Mouse (Mus musculus) layer of hippocampus, adult 11-12 months (tissue): ENCODE data around the gene Tmx4.
"Not testable (repeated sequence)": the region's sequence is repeated elsewhere in the genome, so short reads cannot be mapped to it uniquely, and the experiment has no call there.

Source experiments
- DNase-seq: peaks from one replicate; pipeline ENCODE4 v3.0.0; 2022; ENCODE audit warnings: low spot score

The Tmx4 gene

DNA sequence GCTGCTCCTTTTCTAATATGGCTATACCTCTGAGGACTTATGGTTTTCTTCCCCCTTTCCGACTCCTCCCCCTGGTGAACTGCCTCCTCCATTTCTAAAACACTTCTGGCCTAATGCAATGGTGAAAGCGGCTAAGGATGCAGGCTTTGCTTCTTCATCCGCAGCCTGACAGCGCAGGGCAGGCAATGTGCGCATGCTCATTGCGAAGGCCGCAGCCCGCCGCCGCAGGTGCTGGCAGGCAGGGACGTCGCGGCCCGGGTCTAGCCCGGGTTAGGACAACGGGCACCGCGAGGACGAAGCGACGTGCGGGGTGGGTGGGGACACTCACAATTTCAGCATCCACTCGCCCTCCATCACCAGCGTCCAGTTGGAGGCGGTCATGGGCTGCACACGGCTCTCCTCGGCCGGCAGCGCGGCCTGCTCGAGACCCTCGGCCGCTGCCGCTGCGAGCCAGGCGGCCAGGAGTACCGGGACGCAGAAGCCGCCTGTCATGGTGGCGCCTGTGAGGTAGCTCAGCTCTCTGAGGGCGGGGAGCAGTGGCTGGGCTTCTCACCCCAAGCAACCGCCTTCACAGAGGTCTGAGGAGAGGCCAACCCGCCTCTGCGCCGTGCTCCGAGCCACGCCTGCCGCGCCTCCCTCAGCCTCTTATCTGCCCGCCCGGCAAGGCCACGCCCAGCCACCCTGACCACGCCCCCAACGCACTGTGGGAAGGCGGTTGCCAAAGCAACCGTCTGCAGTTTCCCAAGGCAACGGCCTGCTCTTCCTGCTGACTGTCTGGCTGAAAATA is at the start of gene Tmx4:
TSS of gene Tmx4 (minus strand) at position 632 of the 787 bp plus-strand sequence.
- peak; percentile 99 for DNase-seq

DNA sequence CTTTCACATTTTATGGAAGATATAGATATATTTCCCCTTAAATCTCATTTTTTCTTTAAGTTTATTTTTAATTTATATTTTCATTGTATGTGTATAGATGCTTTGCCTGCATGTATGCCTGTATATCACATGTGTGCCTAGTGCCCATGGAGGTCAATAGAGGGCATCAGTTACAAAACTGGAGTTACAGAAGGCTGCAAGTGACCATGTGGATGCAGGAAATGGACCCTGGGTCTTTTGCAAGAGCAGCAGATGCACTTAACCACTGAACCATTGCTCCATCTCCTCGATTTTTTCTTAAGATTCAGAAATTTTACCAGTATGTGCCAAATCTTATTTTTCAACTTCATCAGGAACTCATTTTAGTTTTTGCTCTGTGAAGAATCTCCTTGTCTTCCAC is 48.2 kb upstream of the Tmx4 start:
- DNase-seq = no peak

DNA sequence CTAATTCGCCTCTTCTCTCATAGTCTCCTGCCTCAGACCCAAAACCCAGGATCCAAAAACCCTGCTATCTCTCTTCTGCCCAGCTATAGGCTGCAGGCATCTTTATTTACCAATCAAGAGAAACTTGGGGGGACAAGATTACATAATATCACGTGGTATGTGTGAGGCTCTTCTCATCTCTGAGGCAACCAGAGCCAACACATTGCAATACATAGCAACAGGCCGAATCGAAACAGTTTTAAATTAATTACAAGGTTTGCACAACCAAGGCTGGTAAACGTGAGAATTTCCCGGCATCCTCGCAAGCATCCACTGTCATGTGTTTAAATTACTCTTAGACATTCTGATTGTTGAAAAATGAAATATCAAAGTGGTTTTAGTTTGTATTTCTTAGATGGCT is 47.1 kb upstream of the Tmx4 start:
- no peak for DNase-seq

DNA sequence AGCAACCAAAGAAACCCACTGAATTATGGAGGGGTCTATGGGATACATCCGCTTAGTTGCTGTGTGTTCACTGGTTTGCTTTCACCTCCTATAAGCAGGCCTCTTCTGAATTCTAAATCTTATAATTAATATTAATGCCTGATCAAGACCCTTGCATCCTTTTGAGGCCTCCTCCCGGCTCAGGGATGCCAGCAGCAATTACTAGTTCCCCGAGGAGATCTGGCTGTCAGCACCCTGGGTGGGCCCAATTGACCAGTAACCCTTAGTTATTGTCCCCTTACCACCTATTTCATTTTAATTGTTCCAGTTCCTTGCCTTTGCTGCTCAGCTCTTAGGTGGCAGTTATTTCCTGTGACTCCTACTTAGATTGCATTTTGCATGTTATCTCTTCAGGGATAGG is 38.4 kb upstream of the Tmx4 start:
- no peak for DNase-seq

DNA sequence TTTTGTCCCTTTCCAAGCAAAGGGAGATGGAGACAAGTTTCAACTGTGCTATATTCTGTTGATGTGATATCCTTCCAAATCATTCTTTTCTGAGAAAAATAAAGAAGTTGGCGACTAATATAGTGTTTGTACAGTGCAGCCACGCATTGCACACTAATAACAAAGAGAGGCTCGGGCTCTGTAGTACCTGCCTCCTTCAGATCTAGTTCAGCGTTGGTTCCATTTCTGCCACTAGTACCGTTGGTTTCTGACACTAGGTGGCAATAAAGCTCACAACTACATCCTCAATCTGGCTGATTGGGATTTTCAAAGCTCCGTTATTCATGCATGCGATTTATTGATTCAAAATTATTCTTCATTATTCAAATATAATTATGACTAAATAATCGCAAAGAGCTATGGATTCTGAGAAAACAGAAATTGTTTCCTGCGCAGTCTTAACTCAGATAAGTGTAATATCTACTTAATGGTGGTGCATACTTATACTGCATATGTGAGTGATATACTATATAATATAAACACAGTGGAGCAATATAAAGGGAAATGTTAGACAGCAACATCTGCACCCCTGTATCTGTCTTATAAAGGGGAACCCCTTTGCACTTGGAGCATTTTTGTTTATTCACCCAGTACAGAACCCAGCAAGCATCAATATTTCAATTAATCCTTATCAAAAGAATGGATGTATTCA is 37.5 kb upstream of the Tmx4 start:
- DNase-seq = peak; percentile 59

DNA sequence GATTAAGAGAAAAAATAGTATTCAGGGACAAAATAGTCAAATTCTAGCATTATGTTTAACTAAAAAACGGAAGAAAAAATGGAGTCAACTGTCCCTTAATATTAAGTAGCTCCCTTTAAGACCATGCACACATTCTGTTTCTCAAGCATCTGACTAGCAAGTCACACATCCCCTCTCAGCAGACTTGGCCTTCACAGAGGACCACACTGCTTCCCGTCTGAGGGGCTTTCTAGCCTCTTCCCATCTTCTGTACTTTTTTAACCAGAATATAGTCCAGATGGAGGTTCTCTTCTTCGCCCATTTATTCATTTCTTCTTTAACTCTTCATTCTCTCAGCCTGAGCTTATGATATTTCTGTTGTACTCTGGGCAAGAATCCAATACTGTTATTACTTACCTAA is 35.6 kb upstream of the Tmx4 start:
- no peak for DNase-seq

DNA sequence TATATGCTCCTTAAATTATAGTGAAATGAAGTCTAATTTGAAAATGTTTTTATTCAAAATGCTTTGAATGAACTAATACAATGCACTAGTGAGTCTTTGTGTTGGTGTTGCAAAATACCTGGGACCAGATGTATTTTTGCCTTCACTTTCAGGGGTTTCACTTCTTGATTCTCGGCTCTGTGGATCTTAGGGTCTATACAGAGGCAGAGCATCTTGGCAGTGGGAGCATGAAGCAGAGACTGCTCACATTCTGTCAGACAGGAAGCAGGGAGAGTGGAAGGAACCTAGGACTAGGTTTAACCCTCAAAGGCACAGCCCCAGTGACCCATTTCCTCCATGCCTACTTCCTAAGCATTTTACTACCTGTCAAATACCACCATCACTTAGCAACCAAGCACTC is 31.5 kb upstream of the Tmx4 start:
- DNase-seq = no peak

DNA sequence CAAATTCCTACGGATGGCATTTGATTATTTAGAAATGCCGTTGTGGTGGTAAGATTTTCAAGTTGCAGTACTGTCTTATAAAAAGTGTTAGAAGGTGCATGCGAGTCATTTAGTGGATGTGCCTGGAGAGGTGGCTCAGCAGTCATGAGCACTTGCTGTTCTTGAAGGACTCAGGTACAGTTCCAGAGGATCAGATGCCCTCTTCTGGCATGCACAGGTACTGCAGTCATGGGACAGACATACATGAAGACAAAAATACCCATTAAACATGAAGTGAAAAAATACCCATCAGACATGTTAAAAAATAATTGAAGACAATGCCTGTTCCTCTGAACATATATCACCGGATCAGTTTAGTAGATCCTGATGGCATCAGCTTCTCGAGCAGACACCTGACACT is 29.7 kb upstream of the Tmx4 start:
- DNase-seq = peak; percentile 50

DNA sequence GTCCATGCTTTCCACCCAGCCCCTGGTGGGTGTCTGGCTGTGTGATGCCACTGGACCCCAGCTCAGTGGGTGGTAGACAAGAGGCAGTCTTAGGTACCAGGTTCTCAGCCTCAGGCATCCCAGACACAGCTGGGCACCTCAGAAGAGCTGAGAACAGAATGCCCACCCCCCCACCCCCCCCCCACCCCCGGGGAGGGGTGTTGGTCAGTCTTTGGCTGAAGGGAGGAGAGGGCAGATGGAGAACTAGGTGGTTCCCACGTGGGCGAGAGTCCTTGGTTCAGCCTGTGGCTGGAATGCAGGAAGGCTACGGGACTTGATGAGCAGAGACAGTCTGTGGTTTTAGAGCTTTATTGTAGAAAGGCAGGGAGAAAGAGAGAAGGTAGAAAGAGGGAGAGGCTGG is 12.5 kb upstream of the Tmx4 start:
- DNase-seq = no peak

DNA sequence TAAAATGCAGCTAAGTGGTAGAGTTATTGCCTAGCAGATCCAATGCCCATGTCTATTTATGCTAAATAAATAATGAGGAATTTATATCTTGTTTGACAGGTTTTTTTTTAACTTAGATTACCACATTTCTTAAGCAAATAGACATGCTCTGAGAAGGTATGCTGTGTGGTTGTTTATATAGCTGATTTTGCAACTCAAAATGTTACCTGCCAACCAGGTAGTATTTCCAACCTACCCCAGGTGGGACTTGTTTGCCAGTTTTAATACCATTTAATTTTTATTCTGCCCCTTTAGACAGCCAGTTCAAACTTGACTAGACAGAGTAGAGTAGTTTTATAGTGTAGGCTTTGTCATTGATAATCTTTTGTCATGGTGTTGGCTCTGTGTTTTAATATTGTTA is 10.7 kb upstream of the Tmx4 start:
- DNase-seq = no peak

DNA sequence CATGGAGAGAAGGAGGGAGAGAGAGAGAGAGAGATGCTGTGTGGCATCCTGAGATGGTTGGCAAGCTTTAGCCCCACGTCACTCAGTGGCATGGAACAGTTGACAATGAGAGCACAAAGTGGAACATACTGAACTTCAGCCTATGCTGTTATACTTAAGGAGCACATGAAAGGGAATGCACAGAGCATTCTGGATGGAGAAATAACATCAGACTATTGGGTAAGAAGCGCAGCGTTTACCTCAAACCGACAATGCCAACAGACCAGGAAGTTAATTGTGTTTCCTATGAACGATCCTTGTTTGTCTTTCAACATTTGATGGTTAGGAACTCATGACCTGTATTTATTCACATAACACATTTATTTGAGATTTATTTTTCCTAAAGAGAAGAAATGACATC is 8.8 kb upstream of the Tmx4 start:
- DNase-seq = no peak

DNA sequence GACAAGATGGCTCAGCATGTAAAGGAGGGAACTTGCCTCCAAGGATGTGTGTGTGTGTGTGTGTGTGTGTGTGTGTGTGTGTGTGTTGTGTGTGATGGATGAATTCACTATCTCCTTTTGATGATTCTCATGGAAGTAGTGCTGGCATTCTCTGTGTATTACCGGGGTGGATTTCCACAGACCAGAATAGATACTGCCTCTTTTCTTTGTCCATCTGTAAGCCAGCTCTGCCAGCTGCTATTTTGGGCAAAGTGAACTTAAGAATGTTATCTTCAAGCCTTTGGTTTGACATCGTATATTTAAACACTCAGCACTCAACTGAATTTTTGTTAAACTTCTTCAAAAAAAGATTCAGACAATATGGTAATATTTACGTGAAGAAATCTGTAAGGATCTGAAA is 5.1 kb upstream of the Tmx4 start:
- peak; percentile 9 for DNase-seq

DNA sequence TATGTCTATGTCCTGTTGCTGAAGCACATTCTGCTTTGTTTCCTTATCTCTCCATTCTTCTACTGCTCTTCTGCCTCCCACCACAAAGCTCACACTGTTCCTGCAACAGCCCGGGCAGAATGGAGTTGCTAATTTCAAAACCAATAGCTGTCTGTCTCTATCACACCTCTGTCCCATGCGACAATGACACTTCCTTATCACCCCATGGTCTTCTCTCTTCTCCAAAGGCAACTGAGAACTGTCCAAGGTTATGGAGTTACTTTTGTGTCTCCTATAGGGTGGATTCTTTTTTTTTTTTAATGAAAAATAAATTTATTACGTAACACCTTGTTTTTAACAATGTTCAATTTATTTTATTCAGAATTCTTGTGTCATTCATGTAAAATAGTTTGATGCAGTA is 1.8 kb upstream of the Tmx4 start:
- DNase-seq = no peak

DNA sequence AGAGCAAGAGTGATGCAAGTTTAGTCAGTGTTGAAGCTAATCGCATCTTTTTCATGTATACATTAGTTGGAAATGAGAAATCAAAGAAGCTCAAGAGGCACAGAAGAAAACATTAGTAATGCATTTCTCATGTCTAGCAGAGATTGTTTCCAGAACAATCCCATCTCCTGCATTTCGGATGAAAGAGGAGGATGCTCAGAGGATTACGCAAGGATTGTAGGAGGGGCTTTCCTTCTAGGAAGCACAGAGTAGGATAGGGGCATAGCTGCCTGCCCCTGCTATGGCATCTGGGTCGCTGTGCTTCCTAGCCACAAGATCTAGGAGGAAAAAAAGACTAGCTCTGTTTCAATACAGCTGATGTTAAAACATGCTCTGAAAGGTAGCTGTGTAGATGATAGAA is 1.2 kb upstream of the Tmx4 start:
- DNase-seq = no peak

DNA sequence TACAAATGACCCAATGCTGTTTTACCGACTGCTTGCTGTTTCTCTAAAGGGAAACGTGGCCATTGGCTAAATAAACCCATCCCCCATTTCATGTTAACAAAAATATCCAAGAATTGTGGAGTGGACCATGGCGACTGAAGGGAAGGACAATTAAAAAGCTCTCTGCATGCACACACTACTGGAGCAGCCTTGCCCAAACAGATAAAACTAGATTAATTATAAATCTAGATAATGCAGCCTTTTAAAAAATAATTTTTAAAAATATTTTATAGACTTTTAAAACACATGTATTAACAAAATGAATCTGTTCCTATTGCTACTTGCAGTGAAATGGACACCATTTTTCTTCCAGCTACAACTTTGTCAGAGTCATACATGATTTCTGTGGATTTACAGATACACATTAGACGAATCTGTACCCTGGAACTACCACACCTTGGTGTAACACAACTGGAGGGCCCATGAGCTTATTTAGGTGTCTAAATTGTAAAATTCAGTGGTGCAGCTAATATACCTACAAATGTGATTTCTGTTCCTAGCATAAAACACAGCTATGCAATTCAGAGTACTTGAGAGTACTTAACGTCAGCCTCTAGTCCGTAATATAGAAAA is 462 bp upstream of the Tmx4 start:
- DNase-seq = peak; percentile 12

DNA sequence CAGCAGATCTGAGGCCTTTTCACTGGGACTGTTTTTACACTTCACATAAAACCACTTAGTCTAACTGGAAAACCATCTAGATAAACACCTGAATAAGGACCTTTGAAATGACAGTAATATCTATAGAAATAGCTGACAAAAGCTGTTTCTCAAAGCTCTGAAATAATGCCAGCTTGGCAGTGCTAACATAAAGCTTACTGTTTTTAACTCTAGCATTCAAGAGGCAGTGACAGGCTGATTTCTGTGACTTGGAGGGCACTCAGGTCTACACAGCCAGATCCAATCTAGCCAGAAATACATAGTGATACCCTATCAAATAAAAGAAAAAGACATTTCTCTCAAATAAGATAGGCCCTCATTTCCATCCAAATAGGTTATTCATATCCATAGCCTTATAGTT is 1.6 kb downstream of the Tmx4 start:
- no peak for DNase-seq

DNA sequence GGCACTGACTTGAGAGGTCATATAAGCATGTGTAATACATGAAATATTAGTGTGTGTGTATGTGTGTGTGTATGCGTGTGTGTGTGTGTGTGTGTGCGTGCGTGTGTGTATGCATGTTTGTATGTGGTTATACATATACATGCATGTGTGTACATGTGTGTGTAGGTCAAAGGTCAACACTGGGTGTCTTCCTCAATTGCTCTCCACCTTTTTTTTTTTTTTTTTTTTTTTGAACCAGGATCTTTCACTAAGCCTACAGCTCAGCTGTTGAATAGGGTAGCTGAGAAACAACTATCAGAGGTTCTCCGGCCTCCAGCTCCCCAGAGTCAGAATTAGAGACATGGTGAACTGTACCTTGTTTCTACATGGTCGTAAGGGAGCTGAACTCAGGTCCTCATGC is 2.6 kb downstream of the Tmx4 start:
- DNase-seq = no peak

DNA sequence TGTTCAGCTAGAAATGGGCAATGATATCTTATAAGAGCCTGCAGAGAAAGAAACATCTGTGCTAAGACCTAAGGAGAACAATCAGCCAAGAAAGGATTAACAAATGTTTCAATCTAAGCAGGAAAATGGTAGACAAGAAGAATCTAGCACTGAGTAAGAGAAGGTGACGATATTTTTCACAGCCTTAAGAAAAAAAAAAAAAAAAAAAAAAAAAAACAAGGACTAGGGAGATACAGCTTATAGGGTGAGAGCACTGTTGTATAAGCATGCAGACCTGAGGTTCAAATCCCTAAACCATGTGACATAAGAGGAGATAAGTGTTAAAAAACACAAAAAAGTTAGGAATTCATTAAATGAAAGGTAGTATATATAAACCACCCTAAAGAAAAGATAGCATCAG is 3.5 kb downstream of the Tmx4 start:
- no peak for DNase-seq

DNA sequence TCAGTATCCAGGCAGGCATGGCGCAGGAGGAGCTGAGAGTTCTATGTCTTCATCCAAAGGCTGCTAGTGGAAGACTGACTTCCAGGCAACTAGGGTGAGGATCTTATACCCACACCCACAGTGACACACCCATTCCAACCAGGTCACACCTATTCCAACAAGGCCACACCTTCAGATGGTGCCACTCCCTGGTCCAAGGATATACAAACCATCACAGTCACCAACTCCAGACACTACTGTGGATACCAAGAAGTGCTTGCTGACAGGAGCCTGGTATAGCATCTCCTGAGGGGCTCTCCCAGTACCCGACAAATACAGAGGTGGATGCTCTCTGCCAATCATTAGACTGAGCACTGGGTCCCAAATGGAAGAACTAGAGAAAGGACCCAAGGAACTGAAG is 15.4 kb downstream of the Tmx4 start:
- DNase-seq = not testable (repeated sequence)

DNA sequence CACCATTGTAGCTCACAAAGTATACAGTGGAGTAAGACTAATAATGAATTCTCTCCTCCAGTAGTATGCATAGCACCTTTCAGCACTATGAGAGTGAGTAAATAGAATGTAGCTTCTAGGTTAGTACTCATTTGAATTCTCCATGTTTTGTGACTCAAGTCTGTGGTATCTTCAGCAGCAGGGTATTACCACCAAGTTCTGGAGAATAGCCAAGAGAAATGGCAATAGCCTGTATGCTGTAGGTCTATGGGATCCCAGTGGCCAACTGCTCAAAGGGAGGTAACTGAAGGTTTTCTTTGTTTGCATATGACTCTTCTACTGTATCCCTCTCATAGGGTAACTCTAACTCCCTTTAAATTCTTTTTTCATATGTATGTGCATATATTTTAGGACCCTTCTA is 39.0 kb downstream of the Tmx4 start:
- DNase-seq = no peak

DNA sequence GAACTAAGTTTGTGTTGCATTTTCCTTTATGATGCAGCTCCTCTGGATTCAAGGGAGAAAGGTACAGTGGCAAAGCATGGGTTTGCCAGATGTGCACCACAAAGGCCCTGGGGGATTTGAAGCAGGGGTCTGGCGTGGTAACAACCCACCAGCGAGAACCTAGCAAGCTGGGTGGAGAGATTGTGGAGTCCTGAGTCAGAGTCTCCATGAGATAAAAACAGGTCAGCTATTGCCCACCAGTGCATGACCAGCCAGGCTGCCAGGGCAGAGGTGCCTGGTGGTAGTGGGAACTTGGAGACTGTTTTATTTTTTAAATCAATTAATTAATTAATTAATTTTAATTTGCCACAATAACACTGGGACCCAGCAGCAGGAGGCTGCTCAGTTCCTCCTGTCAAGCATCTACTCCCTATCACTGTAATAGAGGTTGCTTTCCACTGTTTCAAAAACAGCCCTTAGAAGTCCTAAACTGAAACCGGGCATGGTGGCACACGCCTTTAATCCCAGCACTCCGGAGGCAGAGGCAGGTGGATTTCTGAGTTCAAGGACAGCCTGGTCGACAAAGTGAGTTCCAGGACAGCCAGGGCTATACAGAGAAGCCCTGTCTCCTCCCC is 52.8 kb downstream of the Tmx4 start:
- no peak for DNase-seq

DNA sequence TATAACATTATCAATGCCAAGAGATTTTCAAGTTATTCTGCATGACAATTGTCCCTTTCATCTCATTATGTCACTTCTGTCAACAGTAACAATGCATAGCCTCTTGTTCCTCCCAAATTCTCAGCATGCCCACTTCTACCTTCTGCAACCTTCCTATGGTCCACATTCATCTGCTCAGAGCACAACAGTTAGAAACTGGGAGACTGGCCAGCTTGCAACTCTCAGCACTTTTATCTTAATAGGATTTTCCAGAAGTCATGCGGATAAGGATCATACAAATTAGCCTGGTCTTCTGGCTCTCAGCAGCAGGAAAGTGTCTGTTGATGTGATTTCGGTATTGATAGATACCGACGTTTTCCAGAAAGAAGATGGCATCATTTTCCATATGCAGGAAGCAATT is 58.7 kb downstream of the Tmx4 start:
- DNase-seq = no peak

DNA sequence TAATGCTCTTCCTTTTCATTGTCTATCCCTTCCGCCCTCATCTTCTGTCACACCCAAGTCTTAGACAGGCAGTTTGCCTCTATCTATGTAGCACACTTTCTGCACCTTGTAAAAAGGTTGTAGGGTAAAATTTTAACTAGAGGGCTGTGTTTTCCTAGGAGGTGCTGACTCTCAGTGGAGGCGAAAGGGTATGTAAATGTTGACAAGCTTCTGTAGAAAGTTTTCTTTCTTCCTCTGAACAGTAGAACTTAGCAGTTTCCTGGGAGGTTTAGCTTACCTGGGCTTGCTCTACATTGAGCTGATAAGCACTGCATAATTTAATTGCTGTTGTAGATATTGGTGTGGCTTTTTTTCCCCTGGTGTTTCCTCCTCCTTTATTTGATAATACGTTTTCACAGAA is 84.5 kb downstream of the Tmx4 start:
- no peak for DNase-seq
